Mouse (Mus musculus) thymus, postnatal 25 days (tissue): ENCODE results near the gene Olfr524.

Experiments used
- DNase-seq: peaks from one replicate; pipeline ENCODE4 v3.0.0; 2022

Gene Olfr524

DNA sequence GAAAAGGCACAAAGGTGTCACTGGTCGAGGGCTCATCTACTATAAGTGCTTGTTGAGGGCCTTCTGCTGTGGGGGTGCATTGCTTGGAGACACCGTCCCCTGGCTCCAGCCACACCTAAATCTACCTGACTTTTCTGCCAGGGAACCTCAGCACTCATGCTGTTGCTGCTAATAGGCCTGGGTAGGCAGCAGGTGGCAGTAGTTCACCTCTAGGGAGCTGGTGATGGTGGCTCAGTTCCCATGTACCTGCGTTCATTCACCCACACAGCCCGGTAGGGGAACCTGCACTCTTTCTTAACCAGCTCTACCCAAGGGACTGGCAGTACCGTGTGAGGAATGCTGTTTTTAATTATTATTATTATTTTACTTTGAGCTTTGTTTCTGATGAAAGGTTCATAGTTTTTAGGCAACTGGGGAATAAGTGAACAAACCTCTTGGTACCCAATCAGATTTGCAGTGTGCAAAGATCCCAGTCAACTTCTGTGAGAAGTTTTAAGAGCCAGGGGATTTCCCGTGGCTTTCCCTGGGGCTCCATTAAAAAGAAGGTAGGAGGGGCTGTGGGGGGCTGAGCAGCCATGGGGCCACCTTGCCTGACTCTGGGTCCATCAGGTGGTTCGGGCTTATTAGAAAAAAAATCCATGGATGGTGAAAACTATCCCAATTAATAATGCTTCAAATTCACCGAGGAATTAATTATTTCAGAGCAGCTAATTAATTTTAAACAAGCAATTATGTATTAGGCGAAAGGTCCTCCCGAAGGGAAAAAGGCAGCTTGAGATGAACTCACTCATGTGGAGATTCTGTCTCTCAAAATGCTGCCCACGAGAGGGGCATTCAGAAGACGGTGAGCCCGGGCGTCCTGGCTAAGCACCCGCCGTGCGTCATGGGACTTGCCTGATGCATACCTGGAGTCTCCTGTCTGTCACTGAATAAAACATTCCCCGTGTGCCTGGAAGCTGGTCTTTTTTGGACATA is 18.8 kb downstream of the Olfr524 start:
- DNase-seq, result peak; percentile 56

DNA sequence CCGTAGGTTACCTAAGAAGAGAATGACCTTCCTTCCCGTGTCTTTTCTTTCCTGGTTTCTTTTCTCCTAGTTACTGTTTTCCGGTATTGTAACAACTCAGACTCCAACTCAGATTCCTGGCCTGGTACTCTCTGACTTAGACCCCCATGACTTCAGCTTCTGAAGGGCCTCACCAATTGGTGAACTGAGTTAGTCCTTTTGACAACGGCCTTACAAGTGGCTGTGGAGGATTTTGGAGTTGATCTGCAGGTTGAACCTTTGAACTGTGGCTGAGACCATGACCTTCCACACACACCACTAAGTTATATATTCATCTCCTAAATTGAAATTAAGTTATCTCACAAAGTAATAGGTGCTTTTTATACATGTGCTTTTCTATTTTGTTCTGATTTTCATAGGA is 21.6 kb downstream of the Olfr524 start:
- DNase-seq, result no peak

DNA sequence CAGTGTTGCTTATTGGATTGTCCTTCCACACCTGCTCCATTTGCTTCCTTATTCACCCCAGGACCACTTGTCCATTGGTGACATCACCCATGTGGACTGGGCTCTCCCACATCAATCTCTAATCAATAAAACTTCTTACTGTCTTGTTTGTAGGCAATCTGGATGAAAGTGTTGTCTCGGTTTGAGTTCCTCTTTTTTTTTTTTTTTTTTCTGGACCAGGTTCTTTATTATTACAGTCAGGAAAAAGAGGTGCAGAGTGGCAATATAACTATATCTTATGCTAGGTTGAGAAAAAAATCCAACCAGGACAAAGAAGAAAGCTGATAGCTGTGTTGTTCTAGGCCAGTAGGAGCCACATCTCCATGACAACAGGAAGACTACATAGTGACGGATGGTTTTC is 25.1 kb downstream of the Olfr524 start:
- DNase-seq, result no peak

DNA sequence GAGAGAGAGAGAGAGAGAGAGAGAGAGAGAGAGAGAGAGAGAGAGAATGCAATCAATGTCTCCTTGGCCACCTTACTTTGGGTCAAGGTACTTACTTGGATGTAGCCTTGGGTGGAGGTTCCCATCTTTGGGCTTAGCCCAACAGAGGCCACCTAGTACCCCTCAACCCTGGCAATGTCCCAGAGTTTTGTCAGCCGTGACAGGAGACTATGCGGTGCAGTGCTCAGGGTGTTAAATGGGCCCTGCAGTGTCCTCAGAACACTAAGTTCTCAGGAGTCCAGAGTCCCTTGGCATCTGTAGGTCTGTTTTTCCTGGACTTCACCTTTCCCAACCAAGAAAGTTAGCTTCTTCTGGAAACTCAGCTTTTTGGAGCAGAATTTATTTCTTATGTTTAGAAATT is 26.6 kb downstream of the Olfr524 start:
- no peak for DNase-seq

DNA sequence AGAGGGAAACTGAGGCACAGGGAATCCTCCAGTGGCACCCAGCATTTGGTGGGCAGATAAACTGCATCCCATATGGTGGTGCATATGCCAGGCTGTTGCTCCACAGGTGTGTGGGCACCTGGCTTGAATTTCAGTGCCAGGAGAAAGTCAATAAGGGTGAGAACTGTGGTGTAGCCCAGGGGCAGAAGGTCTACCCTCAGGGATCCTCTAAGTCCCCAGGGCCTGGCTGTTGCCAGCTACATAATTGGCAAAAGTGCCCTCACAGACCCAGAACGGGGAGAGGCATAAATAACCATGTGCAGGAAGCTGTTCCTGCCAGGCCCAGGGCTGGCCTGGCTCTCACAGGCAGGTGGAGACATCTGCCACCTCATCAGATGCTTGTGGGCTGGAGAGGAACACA is 32.8 kb downstream of the Olfr524 start, which contains the start of gene Olfr523:
Gene Olfr523, plus strand, starts transcription at position 282 of the 400 bp plus-strand sequence.
- DNase-seq, result no peak

DNA sequence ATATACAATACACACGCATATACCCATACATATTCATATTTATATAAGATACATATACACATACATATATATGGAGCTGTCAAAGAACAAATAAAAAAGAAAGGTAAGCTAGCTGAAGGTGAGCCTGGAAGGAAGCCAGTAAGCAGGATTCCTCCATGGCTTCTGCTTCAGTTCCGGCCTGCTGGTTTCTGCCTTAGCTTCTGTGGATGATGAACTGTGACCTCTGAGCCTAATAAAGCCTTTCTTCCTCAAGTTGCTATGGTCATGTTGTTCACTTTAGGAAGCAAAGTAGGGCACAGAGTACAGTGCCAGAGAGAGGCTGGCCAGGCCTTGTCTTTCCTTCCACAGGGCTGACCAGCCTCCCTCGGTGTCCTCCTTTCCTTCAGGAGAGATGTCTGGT is 34.9 kb downstream of the Olfr524 start:
- no peak for DNase-seq

DNA sequence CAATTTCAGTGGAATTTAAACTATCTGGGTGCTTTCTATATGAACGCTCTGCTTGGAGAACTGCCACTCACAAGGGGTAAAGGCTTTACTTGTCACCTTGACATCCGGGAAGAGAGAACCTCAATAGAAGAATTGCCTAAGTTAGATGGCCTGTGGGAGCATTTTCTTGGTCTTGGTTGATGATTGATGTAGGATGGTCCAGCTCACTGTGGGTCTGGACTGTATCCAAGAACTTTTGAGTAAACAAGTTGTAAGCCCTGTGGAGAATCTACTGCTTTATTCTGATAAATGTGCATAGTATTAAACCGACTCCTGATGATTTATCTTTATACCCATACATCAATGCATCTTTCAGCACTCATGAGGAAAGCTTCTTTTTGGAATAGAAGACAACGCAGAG is 36.4 kb downstream of the Olfr524 start:
- DNase-seq, result no peak

DNA sequence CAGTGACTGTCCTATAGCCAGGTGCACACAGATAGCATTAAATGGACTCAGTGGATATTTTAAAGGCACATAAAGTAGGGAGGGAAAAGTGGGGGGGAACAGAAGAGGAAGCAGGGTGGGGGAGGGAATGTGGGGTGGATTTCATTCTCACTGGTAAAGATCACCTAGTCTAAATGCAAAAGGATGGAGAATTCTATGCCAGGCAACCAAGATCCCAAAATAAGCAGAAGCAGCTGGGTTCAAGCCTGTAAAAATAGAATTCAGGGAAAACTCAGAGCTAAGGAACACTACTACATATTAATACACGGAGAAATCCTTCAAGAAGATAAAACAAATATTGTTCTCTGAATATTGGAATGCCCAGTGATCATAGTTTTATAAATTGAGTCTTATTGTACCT is 37.8 kb downstream of the Olfr524 start:
- no peak for DNase-seq

DNA sequence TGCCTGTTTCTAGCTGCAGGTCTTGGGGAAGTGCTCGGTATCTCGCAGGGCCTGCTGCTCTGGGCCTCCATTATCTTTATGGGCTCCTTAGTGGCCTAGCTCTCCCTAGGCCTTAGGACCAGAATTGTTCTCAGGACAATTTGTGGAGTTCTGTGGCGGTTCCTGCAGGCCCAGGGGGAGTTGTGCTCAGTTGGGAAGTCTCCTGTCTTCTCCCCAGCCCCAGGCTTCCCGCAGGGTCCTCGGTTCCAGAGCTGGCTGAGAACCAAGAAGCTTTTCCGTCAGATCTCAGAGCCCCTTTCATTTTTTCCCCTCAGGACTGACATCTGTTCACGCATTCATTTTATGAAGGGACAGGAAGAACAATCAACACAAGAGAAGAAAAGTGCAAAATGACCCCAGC is 41.1 kb downstream of the Olfr524 start, which contains the start of gene Olfr522:
Gene Olfr522, minus strand, starts transcription at position 101 of the 400 bp plus-strand sequence.
- DNase-seq, result no peak

DNA sequence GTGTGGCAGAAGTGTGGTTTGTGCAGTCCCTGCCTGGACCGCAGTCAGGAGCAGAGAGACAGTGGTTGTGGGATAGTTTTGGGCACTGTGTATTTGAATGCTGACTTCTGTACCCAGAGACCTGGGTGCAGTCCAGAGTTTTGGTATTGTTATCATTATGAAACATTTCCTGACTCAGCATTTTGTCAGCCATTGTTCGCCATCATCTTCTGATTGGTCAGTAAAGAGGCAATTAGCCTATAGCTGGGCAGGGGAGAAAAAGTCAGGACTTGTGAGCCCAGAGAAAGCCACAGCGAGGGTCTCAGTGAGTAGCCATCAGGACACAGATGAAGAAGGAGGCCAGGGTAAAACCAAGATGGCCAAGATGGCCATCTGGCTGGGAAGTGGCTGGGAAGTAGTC is 45.4 kb downstream of the Olfr524 start:
- DNase-seq, result no peak

DNA sequence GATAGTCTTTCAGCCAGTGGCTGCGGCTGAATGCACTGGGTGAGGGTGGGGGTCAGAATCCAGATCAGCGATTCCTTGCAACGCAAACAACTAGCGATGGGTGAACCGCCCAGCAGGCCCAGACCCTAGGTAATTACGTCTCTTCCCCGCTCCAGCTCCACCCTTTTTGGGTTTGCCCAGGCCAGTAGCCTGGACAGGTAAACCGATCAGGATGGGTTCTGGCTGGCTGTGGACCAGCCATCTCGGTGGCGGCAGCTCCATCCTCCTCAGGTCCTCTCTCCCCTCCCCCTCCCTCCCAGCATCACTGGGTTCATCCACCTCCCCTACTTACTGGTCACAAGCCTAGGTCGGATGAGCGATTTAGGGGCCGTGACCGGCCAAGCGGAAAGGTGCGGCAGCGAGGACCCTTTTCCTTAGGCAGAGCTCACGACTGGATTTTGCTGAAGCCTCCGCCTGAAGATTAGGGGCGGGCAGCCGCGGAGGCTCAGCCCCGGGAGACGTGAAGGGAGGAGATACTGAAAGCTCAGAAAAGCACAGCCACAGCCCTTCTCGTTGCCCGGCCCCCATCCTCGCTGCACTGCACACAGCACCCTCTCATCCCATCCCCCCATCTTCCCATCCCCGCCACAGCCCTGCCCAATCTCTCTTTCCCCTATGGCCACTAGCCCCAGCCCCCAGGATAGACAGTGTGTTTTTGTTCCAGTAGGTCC is 51.4 kb downstream of the Olfr524 start, which contains the start of gene Sprn:
Gene Sprn, minus strand, starts transcription at position 660 of the 710 bp plus-strand sequence.
- DNase-seq, result no peak

DNA sequence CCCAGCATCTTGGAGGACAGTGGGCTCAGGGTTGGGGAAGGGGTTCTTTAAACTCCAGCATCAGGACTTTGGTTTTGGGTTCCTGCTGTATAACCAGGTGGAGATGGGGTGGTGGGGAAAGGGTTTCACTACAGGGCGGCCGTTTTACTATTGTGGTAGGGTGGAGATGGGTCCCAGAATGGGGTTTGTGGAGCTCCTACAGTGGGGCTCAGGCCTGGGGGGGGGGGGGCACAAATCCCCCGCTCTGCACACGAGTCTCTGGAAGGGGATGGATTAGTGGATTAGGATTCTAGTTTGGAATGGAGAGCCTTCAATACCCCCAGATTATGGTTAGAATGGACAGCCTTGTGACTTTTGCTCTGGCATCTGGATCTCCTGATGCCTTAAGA is 51.9 kb downstream of the Olfr524 start:
- no peak for DNase-seq

DNA sequence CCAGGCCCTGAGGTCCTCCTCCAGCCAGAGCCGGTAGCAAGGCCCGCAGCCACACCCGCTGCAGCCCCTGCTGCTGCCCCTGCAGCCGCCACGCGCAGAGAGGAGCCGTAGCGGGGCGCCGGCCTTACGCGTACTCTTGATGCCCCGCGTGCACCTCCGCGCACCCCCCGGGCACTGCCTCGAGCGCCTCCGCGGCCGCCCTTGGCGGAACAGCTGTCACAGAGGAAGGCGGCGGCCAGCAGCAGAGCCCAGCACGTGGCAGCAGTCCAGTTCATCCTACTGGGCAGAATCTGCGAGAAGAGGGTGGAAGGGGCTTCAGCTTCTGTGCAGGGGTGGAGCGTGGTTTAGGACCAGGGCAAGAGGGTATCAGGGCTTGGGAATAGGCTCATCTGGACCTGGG is 52.4 kb downstream of the Olfr524 start:
- DNase-seq, result no peak
